Mouse (Mus musculus) C2C12 (cell line): ENCODE data around the gene Gstz1.

Source experiments
- CEBPB ChIP-seq: IDR thresholded peaks from one replicate; pipeline ENCODE4 v1.6.1; 2011; ENCODE audit warnings: low read depth, mild to moderate bottlenecking, control low read depth, moderate library complexity
- CTCF ChIP-seq: IDR thresholded peaks from one replicate; pipeline ENCODE4 v1.5.1; 2011; ENCODE audit not compliant: control insufficient read depth, insufficient read depth, insufficient read length
- MAX ChIP-seq: IDR thresholded peaks from one replicate; pipeline ENCODE4 v1.6.1; 2011; ENCODE audit warnings: mild to moderate bottlenecking, control low read depth
- MYOG ChIP-seq: IDR thresholded peaks from one replicate; pipeline ENCODE4 v1.6.1; 2011; ENCODE audit not compliant: control insufficient read depth, insufficient read length; ENCODE audit errors: extremely low read depth
- USF1 ChIP-seq: IDR thresholded peaks from one replicate; pipeline ENCODE4 v1.6.1; 2011; ENCODE audit warnings: low read depth, mild to moderate bottlenecking, control low read depth, moderate library complexity

GRCm38 (mm10) chr12:87148136-87148535 lies 1.2 kb downstream of the Gstz1 start:
- TF ChIP-seq CTCF (no peak), MYOG (no peak), MAX (peak; percentile 1), USF1 (no peak), CEBPB (no peak)
